Mouse (Mus musculus): Measurements from ENCODE around the gene Utp6.

GRCm38 (mm10) chr11:79908600-79909483 lies 53.3 kb downstream of the Utp6 start:
- TF ChIP-seq CTCF (IDR thresholded peaks at IDR 0.05; ENCODE audit: extremely low read depth, insufficient read depth, insufficient read length, insufficient replicate concordance) (no peak), POLR2A (IDR thresholded peaks at IDR 0.05; ENCODE audit: low read depth, low read length) (no peak)

All from spleen, adult 2 months (tissue).